ENCODE assay signal across 8 mouse cellular contexts in the genomic region with DNA sequence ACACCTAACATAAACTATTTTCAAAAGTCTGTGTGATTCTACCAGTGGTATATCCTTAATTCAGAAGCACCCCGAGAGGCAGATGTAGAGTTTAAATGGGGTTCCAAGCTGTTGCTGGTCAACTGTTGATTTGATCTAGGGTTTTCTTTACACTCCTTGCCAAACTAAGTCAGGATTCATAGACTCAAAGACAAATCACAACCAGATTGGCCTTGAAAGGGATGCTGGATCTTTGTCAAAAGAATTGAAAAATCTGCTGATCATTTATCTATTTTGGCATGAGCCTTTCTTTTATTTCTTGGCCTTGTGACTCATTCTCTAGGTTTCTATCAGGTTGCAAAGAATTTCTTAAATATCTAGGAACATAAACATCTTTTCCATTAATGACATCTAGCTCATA. TPM values are rescaled to one million over a fixed set of nuclear protein-coding genes. Genes with fewer than 3 reads are reported as not detected.
DNase-seq lines count a peak whose midpoint lies in the region; ATAC-seq and TF ChIP-seq lines count a peak whose summit lies in the region.

No protein-coding gene starts in this region.

- no peak for DNase-seq in heart, adult 9 months (ENCODE audit: low spot score in 2 of 2)
- no peak for DNase-seq in ES-E14 (ENCODE audit: low read depth, low spot score)
- no peak for DNase-seq in forebrain, postnatal 0 days
- no peak for DNase-seq in cerebellum, adult 9-10 months
- DNase-seq in thymus, adult 18-20 months = no peak

- peaks cover 23% of the 10 kb centered on the region for H3K4me1 ChIP-seq in heart, embryonic 12.5 days (replicated peaks)
- H3K4me1 ChIP-seq in ES-E14 (ENCODE audit: control insufficient read depth in 2 of 2, insufficient read depth in 2 of 2, low read length in 2 of 2, poor library complexity in 1 of 2) = peaks cover 0 to 2% of the 10 kb centered on the region in 2 experiments; a peak in 1 of 4 replicates
- H3K4me1 ChIP-seq in forebrain, postnatal 0 days (ENCODE audit: insufficient read depth) = peaks cover 5% of the 10 kb centered on the region; the same call in 1 of the 2 replicates
- H3K4me1 ChIP-seq in liver, embryonic 16.5 days (ENCODE audit: control insufficient read depth, low read depth, low read length) = peaks cover 19% of the 10 kb centered on the region

- H3K27ac ChIP-seq in heart, embryonic 12.5 days (ENCODE audit: poor library complexity, severe bottlenecking) = no peak overlapping the region
- no peak overlapping the region for H3K27ac ChIP-seq in ES-E14 (ENCODE audit: insufficient read depth, low read depth, low read length, poor library complexity, severe bottlenecking)
- no peak overlapping the region for H3K27ac ChIP-seq in forebrain, postnatal 0 days (ENCODE audit: low read depth, low read length)
- H3K27ac ChIP-seq in liver, embryonic 16.5 days (ENCODE audit: low read length) = no peak overlapping the region

- in situ Hi-C loops in ES-E14 (cut with MboI; ENCODE audit: low sequenced_read_pairs in 2 of 2, unreplicated experiment in 2 of 2) = no loop called here

- no peak for ATAC-seq in heart, embryonic 12.5 days (ENCODE audit: insufficient number of reproducible peaks, low FRiP score)
- ATAC-seq in forebrain, postnatal 0 days = no peak
- no peak for ATAC-seq in liver, embryonic 16.5 days (ENCODE audit: low read depth)
- no peak for ATAC-seq in megakaryocyte-erythroid progenitor cell, adult 5-6 weeks (replicated peaks; ENCODE audit: low FRiP score, low TSS enrichment, poor library complexity, severe bottlenecking)

- H3K9ac ChIP-seq in heart, embryonic 12.5 days = peak overlapping the region; percentile 97
- no peak overlapping the region for H3K9ac ChIP-seq in ES-E14 (ENCODE audit: insufficient read depth, low read depth, low read length, poor library complexity, severe bottlenecking)
- H3K9ac ChIP-seq in forebrain, postnatal 0 days = peak overlapping the region; percentile 62; the same call in 1 of the 2 replicates
- H3K9ac ChIP-seq in liver, embryonic 16.5 days (ENCODE audit: low read depth, low read length) = peak overlapping the region; percentile 96

- H3K36me3 ChIP-seq in heart, embryonic 12.5 days = no peaks in the 10 kb centered on the region
- no peaks in the 10 kb centered on the region for H3K36me3 ChIP-seq in ES-E14 (ENCODE audit: control insufficient read depth, insufficient read depth, low read length, poor library complexity, severe bottlenecking)
- no peaks in the 10 kb centered on the region for H3K36me3 ChIP-seq in forebrain, postnatal 0 days (ENCODE audit: insufficient read depth)
- no peaks in the 10 kb centered on the region for H3K36me3 ChIP-seq in liver, embryonic 16.5 days (ENCODE audit: control insufficient read depth, insufficient read depth)

- peak overlapping the region; percentile 76 for H3K4me2 ChIP-seq in heart, embryonic 12.5 days
- peak overlapping the region; percentile 69 for H3K4me2 ChIP-seq in forebrain, postnatal 0 days (ENCODE audit: low read depth)
- peak overlapping the region; percentile 69 for H3K4me2 ChIP-seq in liver, embryonic 16.5 days (ENCODE audit: low read depth, low read length)

- H3K27me3 ChIP-seq in heart, embryonic 12.5 days (replicated peaks) = no peaks in the 10 kb centered on the region
- H3K27me3 ChIP-seq in forebrain, postnatal 0 days (ENCODE audit: insufficient read depth, low read length) = no peaks in the 10 kb centered on the region
- H3K27me3 ChIP-seq in liver, embryonic 16.5 days (ENCODE audit: control insufficient read depth, insufficient read depth, low read depth, low read length) = no peaks in the 10 kb centered on the region

- TF ChIP-seq CTCF in forebrain, postnatal 0 days (IDR thresholded peaks at IDR 0.05; ENCODE audit: low read depth) = no peak

- peak overlapping the region; percentile 99 for H3K4me3 ChIP-seq in heart, embryonic 12.5 days
- H3K4me3 ChIP-seq in ES-E14 (ENCODE audit: insufficient read depth in 1 of 2, low read depth in 1 of 2, low read length in 2 of 2, poor library complexity in 1 of 2, severe bottlenecking in 1 of 2) = peak overlapping the region; percentile 68 to 75; a peak in 3 of 4 replicates
- peak overlapping the region; percentile 74 for H3K4me3 ChIP-seq in forebrain, postnatal 0 days (ENCODE audit: low read depth, low read length)
- H3K4me3 ChIP-seq in liver, embryonic 16.5 days (ENCODE audit: low read depth, low read length) = peak overlapping the region; percentile 92

- WGBS in heart, embryonic 12.5 days = 33% methylated on average over 1 of the region's 1 CpGs
- WGBS in forebrain, postnatal 0 days = 20% methylated on average over 1 of the region's 1 CpGs
- 8% methylated on average over 1 of the region's 1 CpGs for WGBS in liver, embryonic 16.5 days (ENCODE audit: insufficient replicate concordance)

- no peaks in the 10 kb centered on the region for H3K9me3 ChIP-seq in heart, embryonic 12.5 days (replicated peaks)
- no peaks in the 10 kb centered on the region for H3K9me3 ChIP-seq in ES-E14 (ENCODE audit: control insufficient read depth, insufficient read depth, low read depth, low read length)
- no peaks in the 10 kb centered on the region for H3K9me3 ChIP-seq in forebrain, postnatal 0 days (ENCODE audit: low read length)
- no peaks in the 10 kb centered on the region for H3K9me3 ChIP-seq in liver, embryonic 16.5 days (replicated peaks; ENCODE audit: control insufficient read depth, low read length)

TF ChIP-seq in ES-E14, 5 proteins besides CTCF, POLR2A, EP300 and RAD21:
- TF ChIP-seq HCFC1 (IDR thresholded peaks at IDR 0.05; ENCODE audit: borderline replicate concordance, insufficient read depth, low read length) = no peak
- no peak for TF ChIP-seq ZNF384 (IDR thresholded peaks at IDR 0.05; ENCODE audit: low read depth, low read length)
- no peak for TF ChIP-seq MAFK (IDR thresholded peaks at IDR 0.05; ENCODE audit: insufficient read depth, low read depth, low read length)

RNA-seq across cellular contexts. Expression of a gene that starts 7.9 kb away (rescaled TPM):
- polyA plus RNA-seq in heart, embryonic 12.5 days (2016; fragmentation: Nextera tagmentation; extraction: Ambion mirVana) = 43.0 and 45.6 TPM in 2 replicates
- total RNA-seq in ES-E14 (2012; rRNA removed) = 47.3 and 47.5 TPM in 2 replicates
- 36.6 and 39.2 TPM in 2 replicates for total RNA-seq in forebrain, postnatal 0 days (2014; rRNA removed)
- 10.1 and 11.5 TPM in 2 replicates for polyA plus RNA-seq in forebrain, postnatal 0 days (2015; fragmentation: Nextera tagmentation; extraction: Ambion mirVana)
- polyA plus RNA-seq in liver, embryonic 16.5 days (2015; fragmentation: Nextera tagmentation; extraction: Ambion mirVana) = 9.8 and 11.3 TPM in 2 replicates
- 55.0 and 74.1 TPM in 2 replicates for total RNA-seq in megakaryocyte-erythroid progenitor cell, adult 5-6 weeks (2014; fragmentation: Nextera tagmentation)
- 61.8 and 97.2 TPM in 2 replicates for total RNA-seq in megakaryocyte-erythroid progenitor cell, adult 5-6 weeks (2017)
